Mouse (Mus musculus) urinary bladder, postnatal 36 days (tissue): ENCODE measurements around the gene Irf2bp2.
A peak's percentile ranks its signal among the peaks of the same experiment; 100 is the strongest.

Experiments used
- DNase-seq, 2 experiments: peaks; one replicate each; pipeline ENCODE4 v3.0.0; 2022; ENCODE audit warnings: low spot score in 2 of 2, mixed read lengths in 1 of 2

Gene Irf2bp2

GRCm38 (mm10) chr8:126593889-126594480 is at the start of gene Irf2bp2:
Gene Irf2bp2, minus strand, starts transcription at chr8:126593986.
- DNase-seq, result peak; percentile 83 to 87

GRCm38 (mm10) chr8:126642665-126643064 is 48.9 kb upstream of the Irf2bp2 start:
- no peak for DNase-seq

- DNase-seq, result no peak
These were observed 47.9 kb upstream of the Irf2bp2 start for GRCm38 (mm10) chr8:126641568-126642295.

GRCm38 (mm10) chr8:126639161-126639560 is 45.4 kb upstream of the Irf2bp2 start:
- DNase-seq, result no peak

- no peak for DNase-seq
These were observed 44.2 kb upstream of the Irf2bp2 start for GRCm38 (mm10) chr8:126638027-126638426.

- DNase-seq, result no peak
These were observed 40.8 kb upstream of the Irf2bp2 start for GRCm38 (mm10) chr8:126634541-126635048.

GRCm38 (mm10) chr8:126628616-126629015 is 34.8 kb upstream of the Irf2bp2 start:
- no peak for DNase-seq

GRCm38 (mm10) chr8:126626415-126626814 is 32.6 kb upstream of the Irf2bp2 start:
- no peak for DNase-seq

- DNase-seq, result no peak
These were observed 28.5 kb upstream of the Irf2bp2 start for GRCm38 (mm10) chr8:126622111-126622795.

GRCm38 (mm10) chr8:126620721-126621120 is 26.9 kb upstream of the Irf2bp2 start:
- no peak for DNase-seq

- no peak for DNase-seq
These were observed 25.7 kb upstream of the Irf2bp2 start for GRCm38 (mm10) chr8:126619487-126619886.

- no peak for DNase-seq
These were observed 23.9 kb upstream of the Irf2bp2 start for GRCm38 (mm10) chr8:126617665-126618064.

GRCm38 (mm10) chr8:126616736-126617135 is 22.9 kb upstream of the Irf2bp2 start:
- DNase-seq, result no peak

GRCm38 (mm10) chr8:126615765-126616164 is 22.0 kb upstream of the Irf2bp2 start:
- DNase-seq, result peak; percentile 65 to 79

GRCm38 (mm10) chr8:126614740-126615132 is 20.9 kb upstream of the Irf2bp2 start:
- DNase-seq, result no peak

- peak; percentile 65 to 82 for DNase-seq
These were observed 20.4 kb upstream of the Irf2bp2 start for GRCm38 (mm10) chr8:126614062-126614739.

GRCm38 (mm10) chr8:126613143-126613542 is 19.4 kb upstream of the Irf2bp2 start:
- no peak for DNase-seq

- no peak for DNase-seq
These were observed 19.0 kb upstream of the Irf2bp2 start for GRCm38 (mm10) chr8:126612739-126613138.

- no peak for DNase-seq
These were observed 16.9 kb upstream of the Irf2bp2 start for GRCm38 (mm10) chr8:126610713-126611112.

GRCm38 (mm10) chr8:126609556-126610263 is 15.9 kb upstream of the Irf2bp2 start:
- DNase-seq, result no peak

GRCm38 (mm10) chr8:126603241-126603947 is 9.6 kb upstream of the Irf2bp2 start:
- DNase-seq, result no peak
